Mouse (Mus musculus) embryo, embryonic 10 days (tissue): Measurements from ENCODE around the gene Upf1.
A peak's percentile ranks its signal among the peaks of the same experiment; 100 is the strongest.

ENCODE experiments used
- DNase-seq: peaks from one replicate; pipeline ENCODE4 v3.0.0-alpha.2; 2015; ENCODE audit warnings: low spot score

The Upf1 gene

DNA sequence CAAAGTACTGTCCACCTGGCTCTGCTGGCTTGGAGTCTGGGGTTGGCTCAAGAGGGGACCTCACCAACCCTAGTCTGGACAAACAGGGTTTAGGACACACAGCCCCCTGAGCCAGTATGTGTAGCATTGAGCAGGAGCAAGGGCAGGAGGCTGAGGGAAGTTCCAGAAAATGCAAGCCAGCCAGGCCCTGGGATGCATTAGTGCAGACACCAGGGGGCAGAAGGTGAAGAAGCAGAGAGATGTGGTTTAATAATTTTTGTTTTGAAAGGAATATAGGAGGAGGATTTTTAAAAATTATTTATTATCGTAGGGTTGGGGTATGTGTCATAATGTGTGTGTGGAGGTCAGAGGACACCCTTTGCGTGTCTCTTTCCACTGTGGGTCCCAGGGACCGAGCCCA is 29.4 kb downstream of the Upf1 start:
- DNase-seq: no peak

- DNase-seq: no peak
Measured at GRCm38 (mm10) chr8:70317872-70318271, 35.2 kb downstream of the Upf1 start.

GRCm38 (mm10) chr8:70316511-70317504 is 36.3 kb downstream of the Upf1 start:
- DNase-seq: peak; percentile 93

DNA sequence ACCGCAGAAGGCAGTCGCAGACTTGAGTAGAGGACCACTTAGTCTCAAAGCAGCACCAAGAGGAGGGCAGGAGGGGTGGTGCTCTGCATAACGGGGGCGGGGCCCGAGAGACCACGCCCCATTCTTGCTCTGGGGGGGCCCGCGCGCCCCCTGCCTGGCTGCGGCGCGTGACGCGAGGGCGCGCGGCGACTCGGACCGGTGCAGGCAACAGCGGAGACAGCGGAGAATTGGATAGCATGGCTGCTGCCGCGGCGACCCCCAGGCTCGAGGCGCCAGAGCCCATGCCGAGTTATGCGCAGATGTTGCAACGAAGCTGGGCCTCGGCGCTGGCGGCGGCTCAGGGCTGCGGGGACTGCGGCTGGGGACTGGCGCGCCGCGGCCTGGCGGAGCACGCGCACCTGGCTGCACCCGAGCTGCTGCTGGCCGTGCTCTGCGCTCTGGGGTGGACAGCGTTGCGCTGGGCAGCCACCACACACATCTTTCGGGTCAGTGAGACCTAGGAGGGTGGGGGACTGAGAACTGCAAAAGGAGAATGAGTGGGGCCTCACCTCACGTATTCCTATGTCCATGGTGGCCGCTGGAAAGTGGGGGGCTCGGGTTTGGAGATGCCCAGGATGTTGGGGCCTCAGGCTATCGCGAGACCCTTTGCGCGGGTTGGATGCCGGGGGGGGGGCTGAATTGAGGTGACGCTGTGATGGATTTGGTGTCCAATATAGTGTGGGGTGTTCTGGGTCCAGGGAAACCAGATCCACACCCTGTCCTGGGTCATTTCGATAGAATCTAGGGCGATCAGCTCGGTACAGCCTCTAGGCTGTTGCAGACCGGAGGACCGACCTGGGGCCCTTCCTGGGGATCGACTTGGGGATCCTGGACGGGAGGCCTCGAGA is 37.2 kb downstream of the Upf1 start, which contains the start of gene Cers1:
TSS of gene Cers1 (plus strand) at position 152 of the 887 bp plus-strand sequence.
- peak; percentile 81 for DNase-seq

GRCm38 (mm10) chr8:70313399-70313798 is 39.7 kb downstream of the Upf1 start:
- DNase-seq: no peak

DNA sequence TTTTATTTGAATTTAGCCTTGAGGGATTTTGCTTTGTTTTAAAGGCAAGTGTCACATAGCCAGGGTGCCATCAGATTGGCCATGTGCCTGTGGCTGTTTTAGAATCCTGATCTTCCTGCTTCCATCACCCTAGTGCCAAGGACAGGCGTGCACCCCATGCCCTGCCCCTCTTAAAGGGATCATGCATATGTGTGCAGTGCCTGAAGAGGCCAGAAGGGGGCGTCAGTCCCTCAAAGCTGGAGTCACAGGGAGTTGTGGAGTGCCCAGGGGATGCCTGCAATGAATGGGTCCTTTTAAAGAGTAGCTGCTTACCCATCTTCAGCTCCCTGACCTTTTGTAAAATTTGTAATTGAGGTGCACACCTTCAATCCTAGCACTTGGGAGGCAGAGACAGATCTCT is 43.8 kb downstream of the Upf1 start:
- peak; percentile 60 for DNase-seq

- no peak for DNase-seq
Measured at GRCm38 (mm10) chr8:70302901-70303300, 50.2 kb downstream of the Upf1 start.

DNA sequence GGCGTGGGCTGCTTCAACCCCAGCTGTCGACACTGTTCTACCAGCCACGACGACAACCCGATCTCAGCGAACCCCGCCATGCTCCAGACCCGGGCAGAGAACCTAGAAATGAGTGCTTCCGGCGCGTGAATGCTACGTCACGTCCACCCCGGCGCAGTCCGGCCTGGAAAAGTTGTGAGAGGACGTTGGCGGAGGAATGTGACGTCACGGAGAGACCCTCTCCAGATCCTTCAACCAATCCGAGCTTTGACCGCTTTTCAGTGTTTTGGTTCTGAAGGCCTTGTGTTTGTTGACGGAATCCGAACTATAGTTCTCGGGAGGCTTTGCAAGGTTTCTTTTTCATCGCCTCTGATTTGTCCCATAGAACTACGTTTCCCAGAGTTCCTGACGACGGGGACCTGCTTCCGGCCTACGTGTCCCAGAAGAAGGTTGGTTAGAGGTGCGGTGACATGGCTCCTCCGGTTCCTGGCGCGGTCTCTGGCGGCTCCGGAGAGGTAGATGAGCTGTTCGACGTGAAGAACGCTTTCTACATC is 50.7 kb downstream of the Upf1 start, which contains the start of the genes Ddx49 and Cope:
TSS of gene Ddx49 (minus strand) at position 132 of the 533 bp plus-strand sequence.
TSS of gene Cope (plus strand) at position 161 of the 533 bp plus-strand sequence.
- peak; percentile 98 for DNase-seq

- DNase-seq: no peak
Measured at GRCm38 (mm10) chr8:70300881-70301280, 52.2 kb downstream of the Upf1 start.

DNA sequence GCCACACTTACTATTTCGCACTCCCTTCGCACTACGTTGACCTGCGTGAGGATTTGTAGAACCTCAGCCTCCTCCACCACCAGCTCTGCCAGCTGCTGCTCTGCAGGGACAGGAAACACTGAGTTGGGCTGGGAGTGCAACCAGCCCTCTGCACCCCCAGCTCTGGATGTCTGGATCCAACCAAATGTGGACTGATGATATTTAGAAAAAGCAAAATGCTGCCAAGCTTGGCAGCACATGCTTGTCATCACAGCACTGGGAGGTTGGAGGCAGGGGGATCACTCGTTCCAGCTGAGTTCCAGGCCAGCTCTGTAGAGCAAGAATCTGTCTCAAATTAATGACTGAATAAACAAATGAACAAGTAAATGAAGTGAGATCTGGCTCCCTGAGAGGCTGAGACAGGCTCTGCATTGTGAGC is 59.1 kb downstream of the Upf1 start:
- DNase-seq: no peak

DNA sequence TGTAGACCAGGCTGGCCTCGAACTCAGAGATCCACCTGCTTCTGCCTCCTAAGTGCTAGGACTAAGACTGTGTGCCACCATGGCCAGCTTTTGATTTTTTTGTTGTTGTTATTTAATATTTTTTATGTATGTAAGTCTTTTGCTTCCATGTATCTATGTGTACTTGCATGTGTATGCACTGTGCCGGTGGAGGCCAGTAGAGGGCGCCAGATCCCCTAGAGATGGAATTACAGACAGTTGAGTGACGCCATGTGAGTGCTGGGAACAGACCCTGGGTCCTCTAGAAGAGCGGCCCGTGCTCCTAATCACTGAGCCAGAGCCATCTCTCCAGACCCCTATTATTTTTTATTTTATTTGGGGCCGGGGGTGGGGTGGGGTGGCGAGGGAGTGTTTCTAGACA is 66.3 kb downstream of the Upf1 start:
- no peak for DNase-seq

DNA sequence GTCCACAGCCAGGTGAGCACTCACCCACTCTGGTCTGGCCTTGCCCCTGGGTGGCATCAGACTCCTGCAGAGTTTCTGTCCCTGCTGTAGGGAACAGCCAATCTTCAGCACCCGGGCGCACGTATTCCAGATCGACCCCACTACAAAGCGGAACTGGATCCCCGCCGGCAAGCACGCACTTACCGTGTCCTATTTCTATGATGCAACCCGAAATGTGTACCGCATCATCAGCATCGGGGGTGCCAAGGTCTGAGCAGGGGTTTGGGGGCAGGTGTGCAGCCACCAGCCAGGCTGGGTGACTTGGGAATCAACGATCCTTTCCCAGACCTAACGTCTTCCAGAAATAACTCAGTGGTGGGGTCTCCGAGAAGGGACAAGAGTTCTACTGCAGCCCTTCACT is 67.8 kb downstream of the Upf1 start:
- DNase-seq: no peak

- DNase-seq: no peak
Measured at GRCm38 (mm10) chr8:70284421-70284820, 68.7 kb downstream of the Upf1 start.

GRCm38 (mm10) chr8:70283136-70284077 is 69.7 kb downstream of the Upf1 start:
- DNase-seq: peak; percentile 32

- DNase-seq: peak; percentile 91
Measured at GRCm38 (mm10) chr8:70282603-70283135, 70.4 kb downstream of the Upf1 start, which contains the start of gene Homer3. Gene Homer3 (plus strand): TSS chr8:70282827.
